Mouse (Mus musculus) T-helper 1 cell (primary cell): Measurements from ENCODE around the gene Rpl10.

ENCODE experiments used
- in situ Hi-C: fragments of 300-600 bp; cut with MboI, MseI; formaldehyde crosslinking; loops from one replicate; pipeline ENCODE4 v1.15.1; 2025; ENCODE audit warnings: high pct_unique_total_duplicates

Rpl10 gene

DNA sequence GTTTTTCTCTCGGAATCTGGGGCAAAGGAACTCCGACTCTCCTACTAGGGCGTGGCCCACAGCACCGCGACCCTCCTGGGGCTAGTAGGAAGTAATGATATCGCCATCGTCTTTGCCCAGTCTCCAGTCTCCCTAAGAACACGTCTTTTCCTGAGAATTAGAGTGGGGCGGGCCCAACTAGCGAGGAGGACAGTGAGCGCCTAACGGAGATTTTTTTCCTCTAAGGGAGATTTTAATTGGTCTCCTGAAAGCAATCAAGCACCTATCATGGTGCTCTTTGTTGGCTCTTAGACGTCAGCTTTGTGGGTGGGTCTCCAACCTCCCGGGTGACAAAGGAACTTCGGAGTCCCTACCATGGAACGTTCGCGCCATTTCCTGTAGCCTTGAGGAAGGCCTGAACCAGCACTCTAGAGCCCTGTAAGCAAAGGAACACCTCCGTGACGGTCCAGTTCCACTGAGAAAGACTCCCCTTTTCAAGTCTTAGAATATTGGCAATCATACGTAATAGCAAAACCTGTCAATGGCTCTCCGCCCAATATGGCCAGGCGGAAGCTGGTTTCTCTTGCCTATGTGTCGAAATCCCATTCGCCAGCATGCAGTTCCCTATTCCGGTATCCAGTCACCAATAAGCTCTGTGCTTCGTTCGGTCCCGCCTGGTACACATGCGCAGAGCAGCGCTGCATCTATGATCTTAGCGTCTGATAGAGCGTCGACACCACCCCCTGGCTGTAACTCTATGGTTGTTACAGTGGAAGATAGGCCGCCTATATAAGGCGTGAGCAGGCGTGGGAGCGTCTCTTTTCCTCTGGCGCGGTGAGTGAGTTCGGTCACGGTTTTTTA, at the start of gene Rpl10:
Gene Rpl10, plus strand, starts transcription at position 751 of the 840 bp plus-strand sequence.
- in situ Hi-C loops: loop anchor here (10.0 kb wide), 1 partner anchor 1355 kb away; the partner anchor contains the start of genes Cetn2 and Nsdhl

DNA sequence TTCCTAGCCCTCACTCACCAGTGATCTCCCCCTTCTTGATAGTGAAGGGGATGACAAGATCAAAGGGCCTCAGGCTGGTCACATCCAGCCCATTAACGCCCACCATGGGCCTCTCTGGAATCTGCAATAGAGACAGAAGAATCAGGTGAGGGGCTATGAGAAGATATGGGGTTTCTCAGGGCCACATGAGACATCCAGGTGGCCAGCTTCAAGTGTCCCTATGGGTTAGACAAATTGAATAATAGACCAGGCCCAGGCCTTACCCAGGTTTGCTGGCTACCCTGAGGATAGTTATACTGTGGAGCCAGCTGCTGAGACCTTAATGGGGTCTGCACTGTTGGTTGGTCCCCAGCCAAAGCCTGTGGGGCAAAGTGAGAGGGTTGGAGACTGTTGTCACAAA, 40.6 kb upstream of the Rpl10 start:
- in situ Hi-C loops: no loop called here

DNA sequence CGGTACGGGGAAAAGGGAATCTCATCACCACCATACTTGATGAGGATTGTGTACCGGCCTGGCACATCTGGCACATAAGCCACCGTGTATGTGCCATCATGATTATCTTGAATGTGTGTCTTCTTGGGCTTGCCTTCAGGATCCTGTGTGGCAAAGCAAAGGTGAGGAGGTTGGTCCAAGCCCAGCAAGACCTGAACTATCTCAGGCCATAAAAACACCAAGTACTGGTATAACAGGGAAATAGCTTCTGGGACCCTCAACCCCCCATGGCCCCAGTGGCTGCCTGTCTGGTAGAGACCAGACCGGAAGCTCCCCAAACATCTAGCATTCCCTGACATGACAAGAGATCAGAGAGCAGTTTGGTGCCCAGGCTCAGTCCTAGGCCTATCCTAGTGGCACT, 37.4 kb upstream of the Rpl10 start:
- in situ Hi-C loops: no loop called here

DNA sequence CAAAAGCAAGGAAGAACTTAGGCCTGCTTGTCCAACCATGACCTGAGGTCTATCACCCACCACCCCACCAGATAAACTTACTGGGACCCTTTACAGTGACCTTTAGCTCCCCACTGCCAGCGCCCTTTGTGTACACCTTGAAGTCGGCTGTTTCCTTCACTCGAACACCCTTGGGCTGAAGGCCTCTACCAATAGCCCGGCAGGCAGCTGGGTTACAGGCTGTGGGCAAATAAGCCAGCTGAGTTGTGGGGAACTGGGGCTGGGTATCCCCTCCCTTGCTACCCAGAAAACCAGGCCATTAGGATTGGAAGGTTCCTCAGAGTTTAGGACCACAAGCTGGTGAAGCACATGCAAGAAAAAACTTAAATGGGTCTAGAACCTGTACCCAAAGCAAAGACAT, 30.3 kb upstream of the Rpl10 start:
- in situ Hi-C loops: loop anchor here (5.0 kb wide), 1 partner anchor 172 kb away; no protein-coding TSS in a partner anchor

DNA sequence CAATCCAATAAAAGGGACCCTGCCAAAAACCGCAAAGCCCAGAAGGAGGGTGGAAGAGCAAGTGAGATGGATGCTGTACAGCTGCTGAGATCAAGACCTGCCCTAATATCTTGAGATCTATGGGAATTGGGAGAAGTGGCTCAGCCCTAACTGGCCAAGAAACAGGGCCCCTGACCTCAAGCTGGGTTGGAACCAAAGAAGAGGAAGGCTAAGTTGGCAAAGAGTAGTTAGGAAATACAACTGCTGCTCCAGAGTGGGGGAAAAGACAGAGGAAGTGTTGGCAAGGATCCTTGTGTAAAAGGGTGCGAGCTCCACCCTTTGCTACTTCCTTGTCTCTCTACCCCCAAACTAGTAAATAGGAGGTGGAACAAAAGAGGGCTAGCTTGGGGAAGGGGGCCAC, 27.2 kb upstream of the Rpl10 start:
- in situ Hi-C loops: loop anchor here (5.0 kb wide), 1 partner anchor 169 kb away; no protein-coding TSS in a partner anchor

DNA sequence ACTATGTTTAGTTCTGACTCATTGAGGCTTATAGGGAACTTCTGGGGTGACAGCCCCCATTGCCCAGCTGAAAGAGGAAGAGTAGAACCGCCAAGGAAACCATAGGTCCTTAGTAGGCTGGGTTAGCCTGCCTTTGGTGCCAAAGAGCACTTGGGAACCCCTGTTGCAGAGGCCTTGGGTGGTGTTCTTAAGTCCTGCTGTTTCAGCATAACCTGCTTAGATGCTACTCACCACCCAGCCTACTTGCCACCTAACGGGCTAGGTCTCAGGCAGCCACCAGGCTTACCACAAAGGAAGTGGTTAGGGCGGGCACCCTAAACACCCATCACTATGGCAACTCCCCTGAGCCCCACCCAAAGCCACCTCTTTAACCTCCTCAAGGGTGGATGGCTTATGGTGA, 26.8 kb upstream of the Rpl10 start:
- in situ Hi-C loops: loop anchor here (5.0 kb wide), 1 partner anchor 168 kb away; no protein-coding TSS in a partner anchor

DNA sequence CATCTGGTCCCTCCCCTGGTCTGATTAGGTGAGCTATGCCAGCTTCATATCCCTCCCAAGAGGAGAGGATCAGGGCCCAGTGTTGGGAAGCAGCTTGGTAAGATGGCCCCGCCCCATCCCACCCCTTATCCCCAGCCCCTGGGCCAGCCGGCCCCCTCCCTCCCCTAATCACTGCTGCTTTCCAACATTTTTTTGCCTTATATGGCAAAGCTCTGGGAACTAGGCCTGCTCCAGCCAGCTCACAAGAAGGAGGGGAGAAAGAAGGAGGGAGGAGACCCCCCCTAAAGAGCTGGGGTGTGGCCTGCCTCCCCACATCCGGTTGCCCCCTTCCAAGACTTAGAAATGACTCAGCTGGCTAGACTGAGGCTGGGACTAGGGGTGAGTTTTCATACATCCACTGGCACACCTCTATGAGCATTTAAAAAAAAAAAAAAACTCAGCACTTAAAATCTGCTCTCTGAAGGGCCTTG, 26.0 kb upstream of the Rpl10 start:
- in situ Hi-C loops: loop anchor here (5.0 kb wide), 1 partner anchor 168 kb away; no protein-coding TSS in a partner anchor

DNA sequence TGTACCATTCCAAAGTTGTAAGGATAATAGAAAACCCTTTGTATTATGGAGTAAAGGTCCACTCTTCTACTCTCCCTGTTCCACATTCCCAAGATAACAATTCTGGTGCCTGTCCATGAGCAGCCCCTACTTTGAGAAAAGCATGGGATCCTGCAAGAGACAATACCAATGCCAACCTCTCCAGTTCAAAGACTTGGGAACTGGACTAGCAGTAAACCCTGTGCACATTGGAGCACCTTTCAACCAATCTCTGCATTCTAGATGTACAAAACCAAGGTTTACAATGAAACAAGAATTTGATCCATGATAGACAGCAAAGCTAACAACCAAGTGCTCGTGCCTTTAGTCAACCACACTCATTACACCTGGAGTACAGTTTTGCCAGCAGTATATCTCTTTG, 25.5 kb upstream of the Rpl10 start:
- in situ Hi-C loops: no loop called here

DNA sequence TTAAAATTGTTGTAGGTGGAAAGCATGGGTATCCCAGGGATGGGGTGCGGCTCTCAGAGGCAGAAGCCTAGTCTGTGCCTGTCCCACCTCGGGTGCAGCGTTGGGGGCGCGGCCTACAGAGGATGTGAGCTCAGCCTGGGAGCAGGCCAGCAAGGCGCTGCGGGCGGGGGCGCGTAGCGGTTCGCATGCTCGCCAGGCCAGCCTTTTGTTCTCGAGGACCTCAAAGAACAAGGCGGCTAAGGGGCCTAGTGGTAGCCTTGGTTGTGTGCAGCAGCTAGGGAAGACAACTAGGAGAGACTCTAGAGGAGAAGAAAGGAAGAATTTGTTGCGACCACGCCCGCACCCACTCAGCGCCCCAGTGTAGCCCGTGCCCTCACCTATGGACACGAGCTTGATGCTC, 24.9 kb upstream of the Rpl10 start:
- in situ Hi-C loops: no loop called here

DNA sequence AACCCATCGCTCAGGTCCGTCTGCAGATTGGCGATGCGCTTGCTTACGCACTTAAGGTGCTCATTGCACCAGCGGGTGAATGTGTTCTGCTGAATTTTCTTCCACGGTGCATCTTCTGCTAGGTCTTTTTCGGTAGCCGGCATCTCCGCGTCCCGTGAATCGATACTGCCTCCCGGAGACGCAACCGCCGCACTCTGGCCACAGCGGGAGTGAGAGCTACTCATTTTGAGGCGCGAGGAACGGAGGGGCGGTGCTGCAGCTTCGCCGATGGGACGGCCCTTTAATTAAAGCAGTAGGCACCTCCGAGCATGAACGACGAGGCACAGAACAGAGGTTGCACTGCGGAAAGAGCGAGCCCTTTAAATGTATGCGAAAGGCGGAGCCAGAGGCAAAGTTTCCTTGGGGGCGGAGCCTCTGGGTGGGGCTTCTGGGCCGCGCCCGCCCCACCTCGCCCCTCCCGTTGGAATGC, 24.4 kb upstream of the Rpl10 start:
- in situ Hi-C loops: no loop called here

DNA sequence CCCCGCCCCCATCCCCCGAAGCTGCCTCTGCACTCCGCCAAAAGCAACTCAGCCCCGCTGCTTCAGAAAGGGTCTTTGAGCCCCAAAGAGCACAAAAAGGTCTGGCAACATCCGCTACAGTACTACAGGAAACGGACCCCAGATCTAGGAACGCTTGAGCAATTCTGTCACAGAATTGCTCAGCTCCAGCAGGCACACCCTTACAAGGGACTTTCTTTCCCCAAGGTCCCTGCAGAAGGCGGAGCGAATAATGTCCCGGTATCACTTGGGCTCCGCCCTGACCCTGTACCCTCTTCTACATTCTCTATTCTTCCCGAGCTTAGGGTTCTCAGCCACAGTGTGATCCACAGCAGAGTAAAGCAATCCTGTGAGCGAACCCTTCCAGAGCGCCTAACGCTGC, 23.9 kb upstream of the Rpl10 start:
- in situ Hi-C loops: no loop called here

DNA sequence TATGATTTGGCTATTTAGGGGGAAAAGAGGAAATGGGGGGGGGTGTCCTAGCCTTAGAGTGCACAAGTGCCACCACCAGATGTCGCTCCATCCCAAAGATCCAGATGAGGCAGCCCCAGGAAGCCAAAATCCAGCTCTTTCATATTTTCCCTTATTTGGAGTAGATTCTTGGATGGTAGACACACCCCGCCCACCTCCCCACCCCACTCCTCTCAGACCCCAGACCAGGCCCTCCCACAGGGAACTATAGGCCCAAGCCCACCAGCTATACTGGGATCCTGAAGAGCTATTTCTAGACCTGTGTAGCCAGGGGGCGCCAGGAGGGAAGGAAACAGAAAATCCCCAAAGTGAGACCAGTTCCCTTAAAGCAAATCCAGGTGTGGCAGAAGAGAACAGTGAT, 22.0 kb upstream of the Rpl10 start:
- in situ Hi-C loops: no loop called here

DNA sequence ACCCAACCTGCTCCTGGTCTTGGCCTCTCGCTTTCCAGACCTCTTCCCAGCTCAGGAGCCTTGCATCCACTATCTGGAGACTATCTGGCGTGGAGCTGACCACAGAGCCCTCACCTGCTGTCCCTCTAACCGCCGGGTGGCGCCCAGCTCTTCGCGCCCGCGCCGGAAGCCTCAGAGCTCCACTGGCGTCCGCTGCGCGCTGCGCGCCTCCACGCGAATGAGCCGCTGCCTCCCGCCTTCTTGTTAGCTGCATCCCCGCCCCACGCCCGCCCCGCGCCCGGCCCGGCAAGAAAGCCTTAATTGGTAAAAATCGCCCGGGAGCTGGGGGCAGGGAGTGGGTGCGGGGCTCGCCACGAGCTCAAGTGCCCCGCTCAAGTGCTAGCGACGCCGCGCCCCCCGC, 21.0 kb upstream of the Rpl10 start, which contains the start of gene Flna:
Gene Flna, minus strand, starts transcription at position 206 of the 400 bp plus-strand sequence.
- in situ Hi-C loops: no loop called here

DNA sequence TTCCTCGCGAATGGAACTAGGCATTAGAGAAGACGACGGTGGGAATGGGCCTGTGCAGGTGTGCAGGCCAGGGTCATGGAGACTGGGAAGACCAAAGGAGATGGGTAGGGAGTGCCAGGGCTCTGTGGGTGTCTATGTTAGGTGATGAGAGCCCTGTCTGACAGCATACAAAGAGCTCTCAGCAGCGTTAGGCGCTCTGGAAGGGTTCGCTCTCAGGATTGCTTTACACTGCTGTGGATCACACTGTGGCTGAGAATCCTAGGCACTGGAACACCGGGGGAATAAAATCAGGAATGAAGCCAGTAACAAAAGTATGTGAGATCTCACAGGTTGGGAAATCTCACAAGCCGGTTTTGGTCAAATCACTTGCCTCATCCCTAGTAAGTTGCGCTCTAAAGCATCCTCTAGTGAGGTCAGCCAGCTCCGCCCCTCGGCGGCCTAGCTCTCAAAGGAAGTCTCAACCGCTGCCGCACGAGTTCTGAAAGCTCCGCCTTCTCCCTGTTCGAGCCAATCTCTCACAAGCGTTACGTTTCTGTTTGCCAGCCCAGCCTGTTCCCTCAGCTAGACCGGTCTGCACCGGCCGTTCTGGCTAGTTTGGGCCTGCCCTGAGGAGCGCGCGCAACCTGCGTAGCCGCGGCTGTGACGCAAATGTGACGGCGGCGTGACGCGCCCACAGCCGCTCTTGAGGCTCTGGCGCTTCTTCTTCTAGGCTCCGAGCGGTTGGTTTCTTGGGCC, 16.3 kb upstream of the Rpl10 start, which contains the start of gene Emd:
Gene Emd, plus strand, starts transcription at position 535 of the 735 bp plus-strand sequence.
- in situ Hi-C loops: no loop called here

DNA sequence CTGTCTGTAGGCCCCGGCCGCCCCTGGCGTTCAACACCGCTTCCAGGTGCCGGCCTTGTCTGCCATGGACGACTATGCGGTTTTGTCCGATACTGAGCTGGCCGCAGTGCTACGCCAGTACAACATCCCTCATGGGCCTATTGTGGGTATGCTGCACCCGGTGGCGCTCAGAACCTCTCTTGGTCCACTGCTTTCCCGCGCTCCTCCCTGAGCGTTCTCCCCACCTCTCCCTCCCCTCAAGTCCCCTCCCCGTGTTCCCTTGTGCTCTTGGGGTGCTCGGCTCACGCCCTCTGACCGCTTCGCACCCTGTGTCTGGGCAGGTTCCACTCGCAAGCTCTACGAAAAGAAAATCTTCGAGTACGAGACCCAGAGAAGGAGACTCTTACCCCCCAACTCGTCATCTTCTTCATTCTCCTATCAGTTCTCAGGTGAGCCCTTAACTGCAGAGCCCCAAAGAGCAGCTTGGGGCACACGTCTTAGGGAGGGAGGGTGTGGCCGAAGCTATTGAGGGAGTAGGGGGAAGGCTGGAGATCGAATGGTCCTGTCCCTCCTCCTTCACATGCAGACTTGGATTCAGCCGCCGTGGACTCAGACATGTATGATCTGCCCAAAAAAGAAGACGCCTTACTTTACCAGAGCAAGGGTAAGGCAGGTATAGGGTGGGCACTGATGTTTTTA, 15.6 kb upstream of the Rpl10 start:
- in situ Hi-C loops: no loop called here

DNA sequence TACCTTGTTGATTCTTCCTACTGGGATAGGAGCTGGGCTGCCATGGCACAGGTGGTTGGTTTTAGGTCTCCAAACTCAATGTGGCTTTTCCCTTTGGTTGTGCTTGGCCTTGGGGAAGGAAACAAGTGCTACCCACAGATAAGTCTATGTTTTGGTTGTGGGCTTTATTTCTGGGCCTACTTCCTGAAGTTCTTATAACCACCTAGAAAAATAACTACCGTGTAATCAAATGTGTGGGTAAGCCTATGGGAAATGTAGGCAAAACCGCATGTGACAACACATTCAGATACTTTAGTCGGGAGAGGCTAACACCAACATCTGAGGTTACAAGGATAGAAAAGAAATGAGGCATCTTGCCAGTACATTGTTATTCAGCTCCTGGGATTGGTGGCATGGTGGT, 12.9 kb upstream of the Rpl10 start:
- in situ Hi-C loops: no loop called here

DNA sequence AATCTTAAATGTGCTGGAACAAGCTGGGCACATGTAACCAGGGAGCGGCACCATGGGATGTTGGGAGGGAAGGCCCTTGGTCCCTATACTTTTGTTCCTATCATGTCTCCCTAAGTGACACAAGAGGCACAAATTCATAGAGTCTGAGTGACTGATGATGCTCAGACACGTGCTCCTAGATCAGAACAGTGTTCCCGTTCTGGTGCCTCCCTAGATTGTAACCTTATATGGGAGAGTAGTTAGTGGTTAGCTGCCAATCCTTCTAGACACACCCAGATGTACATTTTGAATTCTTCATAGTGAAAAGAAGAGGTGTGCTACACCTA, 913 bp upstream of the Rpl10 start:
- in situ Hi-C loops: loop anchor here (5.0 to 10.0 kb wide), 2 partner anchors 47 to 1355 kb away; partner anchors contain the start of genes Cetn2 and Nsdhl

DNA sequence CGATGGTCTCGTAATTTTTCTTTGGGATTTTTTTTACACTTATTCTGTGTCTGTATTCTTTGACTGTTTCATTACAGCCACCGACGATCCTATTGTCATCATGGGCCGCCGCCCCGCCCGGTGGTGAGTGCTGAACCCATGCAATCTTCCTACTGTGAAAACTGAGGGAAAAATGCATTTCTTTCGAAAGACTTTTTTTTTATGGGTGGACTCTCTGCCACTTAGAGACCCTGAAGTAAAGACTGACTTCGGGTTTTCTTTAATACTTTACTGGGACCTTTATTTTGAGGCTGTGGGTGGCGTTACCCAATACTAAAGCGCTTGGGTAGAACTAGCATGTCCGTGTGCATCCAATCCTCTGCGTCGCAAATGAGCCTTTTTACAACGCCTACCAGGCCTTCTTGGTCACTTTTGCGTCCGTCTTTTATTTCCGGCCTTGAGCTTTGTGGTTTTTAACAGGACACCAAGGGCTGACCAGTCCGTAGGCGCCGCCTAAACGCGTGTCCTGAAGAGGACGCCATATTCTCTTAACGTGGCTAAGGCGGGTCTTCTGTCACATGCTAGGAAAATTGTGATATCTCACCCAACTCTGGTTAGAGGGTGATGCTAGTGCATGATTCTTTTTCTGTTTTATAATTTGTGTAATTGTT, 415 bp downstream of the Rpl10 start:
- in situ Hi-C loops: loop anchor here (10.0 kb wide), 1 partner anchor 1356 kb away; the partner anchor contains the start of genes Cetn2 and Nsdhl

DNA sequence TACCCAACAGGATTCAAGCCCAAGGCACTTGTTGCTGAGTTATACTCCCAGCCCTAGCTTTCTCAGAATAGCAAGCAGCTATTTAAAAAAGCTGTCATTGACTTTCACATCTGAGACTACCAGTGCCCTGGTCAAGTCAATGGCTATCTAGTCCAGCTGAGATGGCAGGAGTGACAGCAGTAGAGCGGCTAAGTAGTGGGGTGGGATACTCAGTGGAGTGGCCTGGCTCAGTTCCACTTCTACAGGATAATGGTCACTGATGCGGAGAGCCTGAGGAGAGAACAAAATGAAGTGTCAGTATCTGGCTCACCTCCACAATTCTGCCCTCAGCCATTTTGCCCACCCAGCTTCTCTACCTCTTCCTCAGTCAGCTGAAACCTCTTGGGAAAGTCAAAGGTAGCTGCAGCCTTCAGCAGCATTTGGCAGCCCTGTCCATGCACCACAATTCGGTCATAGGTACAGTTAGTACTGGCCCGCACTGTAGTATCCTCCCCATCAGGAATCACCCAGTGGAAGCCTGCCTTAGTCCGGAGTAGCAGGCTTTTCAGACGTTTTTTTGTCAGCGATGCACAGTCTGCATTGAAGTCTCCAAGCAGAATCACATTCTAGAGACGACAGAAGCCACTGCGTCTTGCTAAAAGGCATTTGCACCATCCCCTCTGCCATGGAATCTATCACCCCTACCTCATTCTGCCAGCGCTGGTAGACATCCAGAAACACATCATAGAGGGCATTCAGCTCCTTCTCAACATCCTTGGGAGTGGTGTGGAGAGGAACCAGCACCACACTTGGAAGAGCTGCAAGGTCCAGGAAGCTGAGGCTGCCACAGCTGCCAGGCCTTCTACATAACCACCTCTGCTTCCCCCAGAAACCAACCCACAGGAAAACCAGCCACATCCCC, 3.1 kb downstream of the Rpl10 start:
- in situ Hi-C loops: loop anchor here (10.0 kb wide), 1 partner anchor 1359 kb away; the partner anchor contains the start of genes Cetn2 and Nsdhl

DNA sequence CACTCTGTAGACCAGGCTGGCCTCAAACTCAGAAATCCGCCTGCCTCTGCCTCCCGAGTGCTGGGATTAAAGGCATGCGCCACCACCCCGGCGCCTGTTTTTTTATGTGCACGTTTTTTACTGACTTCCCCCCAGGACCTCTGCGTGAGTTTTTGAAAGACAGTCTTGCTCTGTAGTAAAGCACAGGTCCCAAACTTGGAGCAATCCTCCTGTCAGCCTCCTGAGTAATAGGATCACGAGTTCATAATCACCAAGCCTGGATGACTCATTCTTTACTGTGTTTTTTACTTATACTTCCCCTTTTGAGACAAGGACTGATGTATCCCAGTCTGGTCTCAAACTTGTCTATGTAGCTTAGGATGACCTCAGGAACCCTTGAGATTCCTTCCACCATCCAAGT, 7.3 kb downstream of the Rpl10 start:
- in situ Hi-C loops: loop anchor here (10.0 kb wide), 1 partner anchor 1363 kb away; the partner anchor contains the start of genes Cetn2 and Nsdhl
